Mouse (Mus musculus) layer of hippocampus, adult 2 months (tissue): ENCODE measurements around the gene Eif2d. TPM values are rescaled to one million over a fixed set of nuclear protein-coding genes. Genes with fewer than 3 reads are reported as not detected.

Experiments used
- DNase-seq, 2 experiments: peaks; one replicate each; pipeline ENCODE4 v3.0.0; 2022; ENCODE audit warnings: low spot score in 2 of 2
- H3K27ac ChIP-seq: fragments of 200-600 bp; 2 replicates; pipeline ENCODE4 v1.8.1; 2022
- H3K4me3 ChIP-seq: fragments of 200-600 bp; 2 replicates; pipeline ENCODE4 v1.8.1; 2022; ENCODE audit warnings: mild to moderate bottlenecking
- CTCF ChIP-seq: fragments of 200-600 bp; conservative IDR thresholded peaks from 2 replicates; pipeline ENCODE4 v1.8.1; 2022; ENCODE audit warnings: antibody characterized with exemption, mild to moderate bottlenecking, moderate library complexity
- total RNA-seq, 2 experiments: library from RNA; stranded (reverse); gene quantifications; 2 replicates each; pipeline ENCODE4 v1.2.3; 2021

Gene Eif2d
- total RNA-seq, 2 experiments from 2014 or later: 41.2 to 48.6 TPM

DNA sequence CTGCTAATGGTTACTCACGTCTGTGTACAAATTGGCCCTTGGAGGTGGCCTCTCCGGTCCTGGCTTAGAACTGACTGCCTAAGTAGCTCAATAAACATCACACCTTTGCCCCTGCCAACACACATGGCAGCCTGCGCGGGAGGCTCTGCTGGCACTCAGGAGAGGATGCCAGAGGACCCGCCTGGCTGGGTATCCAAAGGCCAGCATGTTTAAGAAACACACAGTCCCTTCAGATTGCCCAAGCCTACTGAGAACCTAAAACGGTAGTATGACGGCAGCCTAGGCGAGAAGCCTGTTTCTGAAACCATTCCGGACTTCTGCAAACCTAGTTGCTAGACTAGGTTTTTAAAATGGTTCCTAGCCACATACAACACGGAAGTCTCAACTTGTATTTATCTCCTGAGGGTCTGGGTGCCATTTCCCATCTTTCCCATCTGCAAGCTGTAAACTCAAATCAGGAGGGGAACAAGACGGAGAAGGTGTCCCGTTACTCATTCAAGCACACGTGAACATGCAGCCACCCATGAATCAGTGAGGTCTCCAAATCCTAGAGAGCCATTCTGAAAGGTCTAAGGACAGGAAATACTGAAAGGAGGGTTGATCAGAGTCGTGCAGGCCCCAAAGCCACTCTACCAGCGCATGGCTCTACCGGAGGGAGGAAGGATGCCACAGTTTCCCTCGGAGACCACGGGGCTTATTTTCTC, 46.3 kb downstream of the Eif2d start:
- DNase-seq: no peak
- Histone ChIP-seq H3K27ac (peak overlapping the region; percentile 39; the same call in 1 of the 2 replicates), H3K4me3 (no peak overlapping the region; the same call in 1 of the 2 replicates)
- no peak for TF ChIP-seq CTCF

DNA sequence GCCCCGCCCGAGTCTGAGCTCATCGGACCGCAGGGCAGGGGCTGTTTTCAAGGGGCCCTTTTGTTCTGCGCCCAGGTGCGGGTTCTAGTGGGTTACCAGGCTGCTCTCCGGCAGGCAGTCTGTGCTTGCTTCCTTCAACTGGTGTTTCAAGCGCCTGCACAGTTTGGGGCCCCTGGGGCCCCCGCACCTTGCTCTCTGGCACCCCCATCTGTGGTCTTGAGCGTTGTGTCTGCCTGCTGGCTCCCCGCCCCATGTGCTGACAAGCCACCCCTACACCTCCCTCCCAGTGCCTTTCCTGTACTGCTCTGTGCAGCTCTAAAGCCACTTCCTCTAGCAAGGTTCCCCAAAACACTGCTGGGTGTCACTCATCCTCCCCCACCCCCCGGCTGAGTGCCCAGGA, 47.0 kb downstream of the Eif2d start:
- Histone ChIP-seq H3K4me3 (no peak overlapping the region; the same call in 1 of the 2 replicates), H3K27ac (peak overlapping the region; percentile 39; the same call in 1 of the 2 replicates)
- peak in 1 of 2 experiments; percentile 21 for DNase-seq
- peak; percentile 44 for TF ChIP-seq CTCF

- TF ChIP-seq CTCF: no peak
- H3K4me3 ChIP-seq: no peak overlapping the region
- no peak for DNase-seq
- H3K27ac ChIP-seq: no peak overlapping the region
These were observed 47.6 kb downstream of the Eif2d start for GRCm38 (mm10) chr1:131200588-131200987.

DNA sequence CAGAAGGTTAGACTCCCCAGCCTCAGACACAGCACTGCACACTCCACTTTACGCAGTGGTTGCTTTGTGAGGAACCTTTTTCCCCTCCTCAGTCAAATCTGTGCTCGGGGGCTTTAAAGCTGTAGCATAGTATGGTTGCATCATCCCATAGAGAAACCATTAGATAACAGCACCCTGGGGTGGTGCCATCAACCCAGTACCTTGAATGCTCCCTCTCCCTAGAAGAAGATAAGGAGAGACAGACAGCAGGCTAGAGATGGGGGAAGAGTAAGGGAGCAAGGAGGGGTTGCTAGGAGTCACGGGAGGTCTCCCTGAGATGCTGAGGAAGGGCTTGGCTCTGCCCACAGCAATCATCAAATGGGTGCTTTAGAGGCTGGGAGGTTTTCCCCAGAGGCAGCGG, 48.4 kb downstream of the Eif2d start:
- Histone ChIP-seq H3K4me3 (no peak overlapping the region), H3K27ac (no peak overlapping the region)
- no peak for TF ChIP-seq CTCF
- DNase-seq: no peak

DNA sequence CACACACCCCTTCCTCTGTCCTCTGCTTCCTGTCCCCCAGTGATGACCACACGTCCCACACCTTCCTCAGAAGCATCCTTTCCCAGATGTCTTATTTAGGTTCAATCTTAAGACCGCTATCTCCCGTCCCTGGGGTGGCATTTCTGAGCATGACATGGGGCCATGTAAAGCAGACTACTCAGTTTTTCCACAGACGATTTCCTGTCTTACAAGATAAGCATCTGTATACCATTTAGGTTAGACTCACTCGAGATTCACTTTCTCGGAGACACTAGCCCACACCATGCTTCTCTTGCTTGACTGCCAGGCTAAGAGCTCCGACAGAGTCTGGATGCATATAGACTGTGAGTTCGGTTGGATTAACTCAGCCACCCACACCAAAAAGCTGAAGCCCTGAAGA, 51.5 kb downstream of the Eif2d start:
- DNase-seq: no peak
- Histone ChIP-seq H3K4me3 (no peak overlapping the region), H3K27ac (no peak overlapping the region)
- no peak for TF ChIP-seq CTCF

DNA sequence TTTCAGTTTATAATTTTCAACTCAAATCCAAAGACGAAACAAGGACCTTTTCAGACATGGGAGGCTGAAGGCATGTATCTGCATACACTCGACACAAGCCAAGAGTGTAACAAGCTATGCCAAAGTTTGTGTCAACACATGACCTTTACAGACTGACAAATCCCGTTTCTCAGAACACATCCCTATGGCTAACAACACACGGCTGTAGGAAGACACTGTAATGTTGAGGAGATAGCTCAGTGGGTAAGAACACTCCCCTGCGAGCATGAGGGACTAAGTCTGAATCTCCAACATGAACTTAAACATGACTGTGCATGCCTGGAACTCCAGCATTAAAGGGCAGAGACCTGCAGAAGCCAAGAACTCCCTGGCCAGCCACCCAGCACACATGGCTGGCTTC, 53.4 kb downstream of the Eif2d start:
- TF ChIP-seq CTCF: no peak
- no peak overlapping the region for H3K27ac ChIP-seq
- no peak overlapping the region for H3K4me3 ChIP-seq
- DNase-seq: no peak

DNA sequence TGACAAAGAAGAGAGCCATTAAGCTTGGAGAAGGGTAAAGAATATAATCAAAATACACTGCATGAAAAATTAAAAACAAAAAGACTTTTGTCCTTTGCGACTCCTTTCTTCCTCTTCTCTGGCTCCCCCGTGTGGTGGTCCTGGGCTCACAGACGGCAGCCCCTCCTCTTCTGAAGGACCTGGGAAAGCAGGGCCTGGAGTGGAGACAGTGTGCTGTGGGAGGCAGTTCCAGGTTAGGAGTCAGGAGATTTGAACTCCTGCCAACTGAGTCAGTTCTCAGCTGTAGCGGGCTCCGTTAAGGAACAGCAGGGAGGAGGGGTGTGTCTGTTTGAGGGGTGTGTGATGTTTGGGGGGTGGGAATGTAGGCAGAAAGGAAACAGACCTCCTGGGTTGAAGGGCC, 54.5 kb downstream of the Eif2d start:
- DNase-seq: peak; percentile 54 to 71
- no peak overlapping the region for H3K27ac ChIP-seq
- no peak overlapping the region for H3K4me3 ChIP-seq
- TF ChIP-seq CTCF: peak; percentile 84

GRCm38 (mm10) chr1:131208081-131208480, 55.1 kb downstream of the Eif2d start:
- DNase-seq: no peak
- H3K27ac ChIP-seq: no peak overlapping the region
- no peak for TF ChIP-seq CTCF
- no peak overlapping the region for H3K4me3 ChIP-seq

DNA sequence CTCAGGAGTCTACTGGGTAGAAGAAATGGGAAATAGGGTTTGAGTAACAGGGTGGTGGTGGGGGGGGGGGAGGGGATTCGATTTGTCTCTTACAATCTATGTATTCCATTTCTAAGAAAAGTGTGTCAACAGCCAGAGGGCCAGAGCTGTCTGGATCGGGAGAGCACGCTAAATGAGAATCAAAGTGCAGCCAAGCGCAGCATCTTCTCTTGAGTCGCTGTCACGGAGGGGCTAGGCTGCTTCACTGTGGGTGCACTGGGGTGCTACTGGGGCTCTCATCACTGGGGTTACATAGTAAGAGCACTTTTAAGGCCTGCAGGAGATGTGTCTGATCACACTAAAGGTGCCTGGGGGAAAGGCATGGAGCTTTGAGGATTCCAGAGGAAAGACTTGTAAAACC, 55.8 kb downstream of the Eif2d start:
- DNase-seq: no peak
- TF ChIP-seq CTCF: no peak
- Histone ChIP-seq H3K27ac (no peak overlapping the region), H3K4me3 (no peak overlapping the region)

GRCm38 (mm10) chr1:131209971-131210426, 57.0 kb downstream of the Eif2d start:
- DNase-seq: no peak
- H3K4me3 ChIP-seq: no peak overlapping the region
- TF ChIP-seq CTCF: no peak
- no peak overlapping the region for H3K27ac ChIP-seq

- no peak for DNase-seq
- Histone ChIP-seq H3K27ac (no peak overlapping the region), H3K4me3 (no peak overlapping the region)
- TF ChIP-seq CTCF: no peak
These were observed 58.7 kb downstream of the Eif2d start for GRCm38 (mm10) chr1:131211655-131212054.

DNA sequence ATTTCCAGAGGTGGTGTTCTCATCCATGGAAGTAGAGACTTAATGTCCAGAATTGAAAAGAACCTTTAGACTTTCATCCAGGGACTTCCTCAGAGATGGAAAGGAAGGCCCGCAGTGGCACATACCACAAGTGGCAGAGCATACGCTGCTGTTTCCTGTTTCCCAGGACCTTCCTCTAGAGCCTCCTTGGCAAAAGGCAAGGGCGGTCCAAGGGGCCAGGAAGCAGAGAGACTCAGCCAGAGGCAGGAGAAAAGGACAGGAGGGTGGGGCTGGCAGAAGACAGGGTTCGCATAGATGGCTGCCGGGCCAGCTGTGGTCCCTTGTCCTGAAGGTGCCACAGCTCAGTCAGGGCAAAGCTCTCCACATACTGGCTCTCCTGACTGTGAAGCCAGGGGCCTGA, 60.0 kb downstream of the Eif2d start:
- no peak overlapping the region for H3K27ac ChIP-seq
- TF ChIP-seq CTCF: no peak
- DNase-seq: no peak
- no peak overlapping the region for H3K4me3 ChIP-seq

DNA sequence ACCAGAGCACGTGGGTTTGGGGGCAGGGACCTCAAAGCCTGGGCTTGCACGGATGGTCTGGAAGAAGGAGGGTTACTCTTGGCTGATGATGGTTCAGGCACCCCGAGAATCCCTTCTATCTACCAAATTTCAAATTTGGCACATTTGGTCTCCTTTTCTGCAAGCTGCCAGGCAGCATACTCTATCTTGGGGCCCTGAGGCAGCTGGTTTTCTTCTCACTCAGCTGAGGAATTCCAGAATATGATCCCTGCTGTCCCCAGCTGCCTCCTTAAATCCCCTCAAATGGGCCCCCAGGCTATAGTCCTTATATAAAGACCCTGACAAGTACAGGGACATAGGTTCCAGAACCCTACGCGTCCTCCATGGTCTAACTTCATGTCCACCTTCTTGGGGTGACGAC, 60.4 kb downstream of the Eif2d start:
- no peak for TF ChIP-seq CTCF
- Histone ChIP-seq H3K27ac (no peak overlapping the region), H3K4me3 (no peak overlapping the region)
- DNase-seq: no peak

DNA sequence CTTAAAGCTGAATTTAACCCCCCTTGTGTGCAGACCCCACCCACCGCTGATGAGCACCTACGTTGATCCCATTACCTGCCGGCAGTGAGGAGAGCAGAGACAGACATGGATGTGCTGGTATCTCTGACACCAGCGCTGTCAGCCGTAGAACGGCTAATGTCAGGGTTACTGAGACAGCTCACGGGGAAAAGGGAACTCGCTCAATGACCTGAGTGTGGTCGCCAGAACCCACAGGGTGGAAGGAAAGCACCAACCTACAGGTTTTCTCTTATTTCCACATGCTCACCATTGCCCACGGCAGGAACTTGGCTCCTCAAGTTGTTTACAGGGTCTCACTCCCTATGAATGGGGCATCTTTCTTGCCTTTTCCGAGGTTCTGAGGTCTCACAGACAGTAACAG, 66.0 kb downstream of the Eif2d start:
- no peak for TF ChIP-seq CTCF
- Histone ChIP-seq H3K27ac (no peak overlapping the region), H3K4me3 (no peak overlapping the region)
- no peak for DNase-seq
